Mouse (Mus musculus): ENCODE measurements around the gene Panx1. TPM values are rescaled to one million over a fixed set of nuclear protein-coding genes. Genes with fewer than 3 reads are reported as not detected.

Panx1 gene
- total and polyA plus RNA-seq, 3 experiments = 19.7 to 54.0 (median 27.9) TPM

DNA sequence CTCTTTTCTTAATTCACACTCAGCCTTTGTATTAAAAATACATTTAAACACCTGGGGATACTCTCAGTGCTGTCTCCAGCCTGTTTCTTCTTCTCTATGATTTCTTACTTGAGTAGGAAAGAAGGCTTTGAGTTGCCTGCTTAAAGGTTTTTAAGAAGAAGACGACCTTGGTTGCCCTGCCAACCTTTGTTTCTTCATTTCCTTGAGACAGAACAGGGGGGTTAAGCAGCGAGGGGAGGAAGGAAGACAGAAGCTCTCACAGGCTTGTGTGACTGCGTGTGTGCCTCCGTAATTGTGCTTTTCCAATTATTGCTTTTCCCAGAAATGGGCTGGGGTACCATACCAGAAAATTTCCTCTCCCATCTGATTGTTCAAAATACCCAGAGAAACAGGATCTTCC is 78.5 kb downstream of the Panx1 start:
- Histone ChIP-seq H3K4me1 (ENCODE audit: control insufficient read depth in 1 of 2, insufficient read depth in 2 of 2) (no peaks in the 10 kb centered on the region), H3K27me3 (replicated peaks) (no peaks in the 10 kb centered on the region), H3K79me2 (replicated peaks; ENCODE audit: control insufficient read depth, extremely low read depth, insufficient read depth, poor library complexity, severe bottlenecking) (no peaks in the 10 kb centered on the region), H3K4me3 (replicated peaks in 1 of 3; ENCODE audit: low read depth in 2 of 3, low read length in 2 of 3, poor library complexity in 1 of 3) (no peak overlapping the region), H3K9ac (ENCODE audit: insufficient read depth, low read depth) (no peak overlapping the region), H3K4me2 (ENCODE audit: insufficient read depth, low read depth, poor library complexity, severe bottlenecking) (no peak overlapping the region), H3K36me3 (replicated peaks in 1 of 2; ENCODE audit: control insufficient read depth in 1 of 2, insufficient read depth in 1 of 2, low read length in 1 of 2) (no peaks in the 10 kb centered on the region), H3K27ac (ENCODE audit: insufficient read depth, low read depth) (no peak overlapping the region), H3K9me3 (replicated peaks; ENCODE audit: low read length) (no peaks in the 10 kb centered on the region)
- in situ Hi-C loops (cut with MboI; ENCODE audit: low pct_ligation_motif_present, low pct_unique_long_range_greater_than_20kb, low sequenced_read_pairs) (no loop called here), dilution Hi-C loops (cut with MboI; ENCODE audit: extremely low pct_ligation_motif_present, extremely low pct_unique_long_range_greater_than_20kb, low sequenced_read_pairs) (no loop called here)
- no peak for DNase-seq (ENCODE audit: extremely low read depth)
- TF ChIP-seq POLR2A (IDR thresholded peaks at IDR 0.05; ENCODE audit: low read depth, low read length) (no peak), ZNF384 (IDR thresholded peaks at IDR 0.05; ENCODE audit: low read depth, low read length) (no peak), ZC3H11A (IDR thresholded peaks at IDR 0.05; ENCODE audit: low read depth, low read length) (no peak), JUND (conservative IDR thresholded peaks at IDR 0.05; ENCODE audit: low read depth, low read length) (no peak), CHD2 (IDR thresholded peaks at IDR 0.05; ENCODE audit: low read length) (no peak), PAX5 (IDR thresholded peaks at IDR 0.05; ENCODE audit: low read length) (no peak), NELFE (IDR thresholded peaks at IDR 0.05; ENCODE audit: low read depth, low read length) (no peak), IRF4 (IDR thresholded peaks at IDR 0.05; ENCODE audit: low read depth, low read length) (no peak), MEF2A (IDR thresholded peaks at IDR 0.05; ENCODE audit: borderline replicate concordance, low read depth, low read length) (no peak), BHLHE40 (IDR thresholded peaks at IDR 0.05; ENCODE audit: low read depth, low read length) (no peak), SIN3A (IDR thresholded peaks at IDR 0.05; ENCODE audit: low read length) (no peak), POLR2AphosphoS2 (IDR thresholded peaks at IDR 0.05; ENCODE audit: low read depth, low read length) (no peak), USF1 (IDR thresholded peaks at IDR 0.05; ENCODE audit: low read depth, low read length) (no peak), MAZ (IDR thresholded peaks at IDR 0.05; ENCODE audit: low read depth, low read length) (no peak), E2F4 (IDR thresholded peaks at IDR 0.05; ENCODE audit: insufficient replicate concordance, low read depth, low read length) (no peak)

DNA sequence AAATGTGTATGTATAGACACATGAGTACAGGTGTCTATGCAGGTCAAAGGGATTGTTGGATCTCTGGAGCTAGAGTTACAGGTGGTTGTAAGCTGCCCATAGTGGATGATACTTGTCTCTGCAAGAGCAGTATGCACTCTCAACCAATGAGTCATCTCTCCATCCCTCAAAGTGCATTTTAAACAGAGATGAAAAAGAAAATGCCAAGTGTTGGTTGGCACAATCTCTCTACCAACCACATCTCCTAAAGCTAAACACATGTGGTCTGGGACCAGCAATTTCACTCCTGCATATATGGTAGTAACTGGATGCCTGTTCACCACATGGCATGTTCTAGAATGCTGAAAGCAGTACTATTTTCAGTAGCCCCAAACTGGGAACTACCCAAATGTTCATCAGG is 79.9 kb downstream of the Panx1 start:
- DNase-seq (ENCODE audit: extremely low read depth) = no peak
- in situ Hi-C loops (cut with MboI; ENCODE audit: low pct_ligation_motif_present, low pct_unique_long_range_greater_than_20kb, low sequenced_read_pairs) = no loop called here
- Histone ChIP-seq H3K27me3 (replicated peaks) (no peaks in the 10 kb centered on the region), H3K4me1 (ENCODE audit: control insufficient read depth in 1 of 2, insufficient read depth in 2 of 2) (no peaks in the 10 kb centered on the region), H3K9ac (ENCODE audit: insufficient read depth, low read depth) (no peak overlapping the region), H3K36me3 (replicated peaks in 1 of 2; ENCODE audit: control insufficient read depth in 1 of 2, insufficient read depth in 1 of 2, low read length in 1 of 2) (no peaks in the 10 kb centered on the region), H3K9me3 (replicated peaks; ENCODE audit: low read length) (no peaks in the 10 kb centered on the region), H3K4me2 (ENCODE audit: insufficient read depth, low read depth, poor library complexity, severe bottlenecking) (no peak overlapping the region), H3K4me3 (replicated peaks in 1 of 3; ENCODE audit: low read depth in 2 of 3, low read length in 2 of 3, poor library complexity in 1 of 3) (no peak overlapping the region), H3K27ac (ENCODE audit: insufficient read depth, low read depth) (no peak overlapping the region), H3K79me2 (replicated peaks; ENCODE audit: control insufficient read depth, extremely low read depth, insufficient read depth, poor library complexity, severe bottlenecking) (no peaks in the 10 kb centered on the region)
- no peak for TF ChIP-seq GABPA (IDR thresholded peaks at IDR 0.05; ENCODE audit: insufficient replicate concordance, low read depth, low read length)
- no peak for TF ChIP-seq MAFK (IDR thresholded peaks at IDR 0.05; ENCODE audit: insufficient replicate concordance, low read length)
- TF ChIP-seq MAX (IDR thresholded peaks at IDR 0.05; ENCODE audit: low read length) = no peak
- TF ChIP-seq CHD1 (IDR thresholded peaks at IDR 0.05; ENCODE audit: low read depth, low read length) = no peak
- TF ChIP-seq BHLHE40 (IDR thresholded peaks at IDR 0.05; ENCODE audit: low read depth, low read length) = no peak
- no peak for TF ChIP-seq RAD21 (IDR thresholded peaks at IDR 0.05; ENCODE audit: low read depth, low read length)
- no peak for TF ChIP-seq ZC3H11A (IDR thresholded peaks at IDR 0.05; ENCODE audit: low read depth, low read length)
- no peak for TF ChIP-seq PAX5 (IDR thresholded peaks at IDR 0.05; ENCODE audit: low read length)
- no peak for TF ChIP-seq ZNF384 (IDR thresholded peaks at IDR 0.05; ENCODE audit: low read depth, low read length)
- no peak for TF ChIP-seq NRF1 (IDR thresholded peaks at IDR 0.05; ENCODE audit: low read depth, low read length)
- dilution Hi-C loops (cut with MboI; ENCODE audit: extremely low pct_ligation_motif_present, extremely low pct_unique_long_range_greater_than_20kb, low sequenced_read_pairs) = no loop called here
